Mouse (Mus musculus): ENCODE data around the gene Idua. TPM values are rescaled to one million over a fixed set of nuclear protein-coding genes. Genes with fewer than 3 reads are reported as not detected.
A peak's percentile ranks its signal among the peaks of the same experiment; 100 is the strongest.
"Not testable (repeated sequence)": the region's sequence is repeated elsewhere in the genome, so short reads cannot be mapped to it uniquely, and the experiment has no call there.

The Idua gene
- 16.5 and 17.8 TPM in 2 replicates for polyA plus RNA-seq (2016; fragmentation: Nextera tagmentation; extraction: Ambion mirVana)

GRCm38 (mm10) chr5:108659698-108660631 lies at the start of gene Idua:
TSS of gene Idua (plus strand) at chr5:108660331.
- no peaks in the 10 kb centered on the region for H3K9me3 ChIP-seq (replicated peaks)
- peak; percentile 51 for ATAC-seq (ENCODE audit: insufficient number of reproducible peaks, low FRiP score)
- peak within 1 kb of the TSS; percentile 90 for H3K9ac ChIP-seq
- WGBS: 13% methylated on average over 24 of the region's 24 CpGs
- H3K4me3 ChIP-seq: peak within 1 kb of the TSS; percentile 87
- H3K27ac ChIP-seq (ENCODE audit: poor library complexity, severe bottlenecking): no peak within 1 kb of the TSS
- peaks cover 29% of the 10 kb centered on the region for H3K36me3 ChIP-seq
- H3K4me1 ChIP-seq (replicated peaks): peaks cover 11% of the 10 kb centered on the region
- peak within 1 kb of the TSS; percentile 94 for H3K4me2 ChIP-seq
- peaks cover 12% of the 10 kb centered on the region for H3K27me3 ChIP-seq (replicated peaks)

DNA sequence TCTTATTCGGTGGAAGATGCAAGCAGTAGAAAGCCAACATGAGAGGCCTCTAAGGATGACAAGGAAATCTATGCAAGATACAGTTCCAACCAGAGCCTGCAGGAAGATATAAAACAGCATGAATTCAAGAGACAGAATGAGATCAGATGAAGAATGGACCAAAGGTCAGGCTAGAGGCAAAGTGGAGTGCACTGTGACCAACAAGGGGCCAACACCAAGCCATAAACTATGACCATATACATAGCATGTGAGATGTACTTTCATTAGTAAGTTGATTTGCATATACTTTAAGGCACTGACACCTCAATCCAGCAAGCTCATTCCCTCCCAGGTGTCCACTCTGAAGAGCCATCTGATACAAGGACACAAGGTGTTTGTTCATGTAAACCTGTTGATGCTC lies 49.7 kb upstream of the Idua start:
- WGBS: 97% methylated on average over 1 of the region's 1 CpGs
- Histone ChIP-seq H3K9ac (no peak overlapping the region), H3K9me3 (replicated peaks) (no peaks in the 10 kb centered on the region), H3K4me1 (replicated peaks) (no peaks in the 10 kb centered on the region), H3K4me2 (no peak overlapping the region), H3K36me3 (peaks cover 91% of the 10 kb centered on the region), H3K27ac (ENCODE audit: poor library complexity, severe bottlenecking) (no peak overlapping the region), H3K27me3 (replicated peaks) (no peaks in the 10 kb centered on the region), H3K4me3 (no peak overlapping the region)
- ATAC-seq (ENCODE audit: insufficient number of reproducible peaks, low FRiP score): no peak

GRCm38 (mm10) chr5:108621870-108622269 lies 38.3 kb upstream of the Idua start:
- Histone ChIP-seq H3K4me2 (no peak overlapping the region), H3K36me3 (peaks cover 53% of the 10 kb centered on the region), H3K9me3 (replicated peaks) (no peaks in the 10 kb centered on the region), H3K4me3 (no peak overlapping the region), H3K4me1 (replicated peaks) (peaks cover 6% of the 10 kb centered on the region; the same call in 1 of the 2 replicates), H3K9ac (no peak overlapping the region), H3K27ac (ENCODE audit: poor library complexity, severe bottlenecking) (no peak overlapping the region), H3K27me3 (replicated peaks) (no peaks in the 10 kb centered on the region)
- ATAC-seq (ENCODE audit: insufficient number of reproducible peaks, low FRiP score): no peak
- WGBS: 33% methylated on average over 2 of the region's 2 CpGs

DNA sequence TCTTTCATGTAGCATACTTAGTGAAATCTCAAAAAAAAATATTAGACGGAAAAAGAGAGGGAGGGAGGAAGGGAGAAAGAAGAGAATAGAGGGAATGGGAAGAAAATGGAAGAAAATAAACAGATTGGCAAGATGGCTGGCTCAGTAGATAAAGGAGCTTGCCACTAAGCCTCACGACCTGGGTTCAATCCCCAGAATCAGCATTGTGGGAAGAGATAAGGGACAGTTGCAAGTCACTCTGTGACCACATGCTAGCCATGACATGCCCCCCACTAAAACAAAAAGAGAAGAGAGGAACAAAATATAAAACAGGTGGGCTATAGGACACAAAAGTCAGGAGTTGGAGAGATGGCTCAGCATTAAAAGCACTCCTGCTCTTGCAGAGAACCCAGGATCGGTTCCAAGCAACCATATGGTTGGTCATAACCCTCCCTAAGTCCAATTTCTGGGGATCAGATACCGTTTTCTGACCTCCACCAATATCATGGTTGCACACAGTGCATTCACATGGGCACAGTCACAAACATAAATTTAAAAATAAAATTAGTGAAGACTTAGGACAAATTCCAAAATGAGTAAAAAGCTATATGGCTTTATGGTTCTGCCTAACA lies 34.0 kb upstream of the Idua start:
- Histone ChIP-seq H3K9me3 (replicated peaks) (no peaks in the 10 kb centered on the region), H3K9ac (no peak overlapping the region), H3K4me2 (no peak overlapping the region), H3K27ac (ENCODE audit: poor library complexity, severe bottlenecking) (no peak overlapping the region), H3K4me1 (replicated peaks) (peaks cover 30% of the 10 kb centered on the region), H3K4me3 (no peak overlapping the region), H3K36me3 (peaks cover 27% of the 10 kb centered on the region), H3K27me3 (replicated peaks) (no peaks in the 10 kb centered on the region)
- no peak for ATAC-seq (ENCODE audit: insufficient number of reproducible peaks, low FRiP score)
- WGBS: 67% methylated on average over 4 of the region's 4 CpGs

DNA sequence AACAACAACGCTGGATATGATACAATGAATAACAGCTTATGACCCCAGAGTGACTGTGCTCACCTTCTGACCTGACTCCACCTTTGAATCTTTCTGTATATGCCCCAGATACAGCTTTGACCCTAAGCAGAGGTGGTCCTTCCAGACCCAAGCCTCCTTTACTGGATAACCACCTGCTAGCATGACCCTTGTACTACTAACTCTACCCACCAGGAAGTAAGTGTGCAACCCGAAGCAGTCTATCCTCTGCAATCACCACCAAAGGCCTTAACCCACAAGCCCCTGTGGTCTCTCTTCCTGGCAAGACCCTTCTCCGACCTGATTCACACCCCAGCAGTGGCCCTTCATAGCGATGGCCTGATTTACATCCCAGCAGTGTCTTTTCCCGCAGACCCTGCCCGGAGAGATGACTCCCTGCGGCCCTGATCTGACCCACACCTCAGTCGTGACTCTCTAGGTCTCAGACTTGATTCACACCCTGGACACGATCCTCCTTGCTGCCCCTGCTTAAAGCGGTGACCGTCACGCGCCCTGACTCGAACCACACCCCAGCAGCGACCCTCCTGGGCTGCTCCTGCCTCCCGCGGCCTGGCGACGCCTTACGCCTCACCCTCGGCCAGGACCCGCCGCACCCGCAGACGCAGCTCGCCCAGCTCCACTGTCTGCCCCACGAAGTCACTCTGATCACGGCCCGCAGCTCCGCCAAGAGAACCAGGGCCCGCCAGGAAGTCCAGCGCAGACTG lies 31.1 kb upstream of the Idua start:
- H3K36me3 ChIP-seq: peaks cover 7% of the 10 kb centered on the region
- peaks cover 24% of the 10 kb centered on the region for H3K4me1 ChIP-seq (replicated peaks)
- no peaks in the 10 kb centered on the region for H3K27me3 ChIP-seq (replicated peaks)
- WGBS: 1% methylated on average over 32 of the region's 32 CpGs
- peak overlapping the region; percentile 83 for H3K4me2 ChIP-seq
- H3K9me3 ChIP-seq (replicated peaks): no peaks in the 10 kb centered on the region
- peak overlapping the region; percentile 88 for H3K4me3 ChIP-seq
- peak overlapping the region; percentile 81 for H3K27ac ChIP-seq (ENCODE audit: poor library complexity, severe bottlenecking)
- peak overlapping the region; percentile 93 for H3K9ac ChIP-seq
- ATAC-seq (ENCODE audit: insufficient number of reproducible peaks, low FRiP score): peak; percentile 87

GRCm38 (mm10) chr5:108629634-108630483 lies 30.3 kb upstream of the Idua start, which contains the start of the genes Gak and Tmem175:
TSS of gene Gak (minus strand) at chr5:108629755.
TSS of gene Tmem175 (plus strand) at chr5:108629770.
- no peaks in the 10 kb centered on the region for H3K36me3 ChIP-seq
- under 1% methylated on average over 58 of the region's 58 CpGs for WGBS
- peak; percentile 96 for ATAC-seq (ENCODE audit: insufficient number of reproducible peaks, low FRiP score)
- H3K27ac ChIP-seq (ENCODE audit: poor library complexity, severe bottlenecking): peak within 1 kb of the TSS; percentile 81
- H3K9me3 ChIP-seq (replicated peaks): no peaks in the 10 kb centered on the region
- H3K9ac ChIP-seq: peak within 1 kb of the TSS; percentile 93
- H3K27me3 ChIP-seq (replicated peaks): no peaks in the 10 kb centered on the region
- H3K4me2 ChIP-seq: peak within 1 kb of the TSS; percentile 83
- peaks cover 24% of the 10 kb centered on the region for H3K4me1 ChIP-seq (replicated peaks)
- H3K4me3 ChIP-seq: peak within 1 kb of the TSS; percentile 88

GRCm38 (mm10) chr5:108633676-108634075 lies 26.5 kb upstream of the Idua start:
- H3K36me3 ChIP-seq: peaks cover 9% of the 10 kb centered on the region
- H3K9ac ChIP-seq: no peak overlapping the region
- no peaks in the 10 kb centered on the region for H3K27me3 ChIP-seq (replicated peaks)
- H3K27ac ChIP-seq (ENCODE audit: poor library complexity, severe bottlenecking): no peak overlapping the region
- H3K9me3 ChIP-seq (replicated peaks): no peaks in the 10 kb centered on the region
- 86% methylated on average over 4 of the region's 4 CpGs for WGBS
- ATAC-seq (ENCODE audit: insufficient number of reproducible peaks, low FRiP score): no peak
- H3K4me1 ChIP-seq (replicated peaks): peaks cover 8% of the 10 kb centered on the region
- no peak overlapping the region for H3K4me3 ChIP-seq
- no peak overlapping the region for H3K4me2 ChIP-seq

DNA sequence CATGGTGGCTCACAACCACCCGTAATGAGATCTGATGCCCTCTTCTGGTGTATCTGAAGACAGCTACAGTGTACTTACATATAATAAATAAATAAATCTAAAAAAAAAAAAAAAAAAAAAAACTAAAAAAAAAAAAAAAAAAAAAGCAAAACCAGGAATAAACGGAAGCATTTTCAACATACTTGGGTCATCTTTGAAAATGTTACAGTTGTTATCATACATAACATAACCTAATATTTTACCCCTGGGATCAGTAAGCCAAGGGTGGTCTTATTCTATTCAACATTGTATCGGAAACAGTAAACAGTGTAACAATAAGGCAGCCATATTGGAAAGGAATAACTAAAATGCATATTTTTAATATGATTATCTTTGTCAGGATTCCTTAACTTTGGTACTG lies 26.0 kb upstream of the Idua start:
- H3K4me1 ChIP-seq (replicated peaks); H3K9me3 ChIP-seq (replicated peaks); H3K27ac ChIP-seq (ENCODE audit: poor library complexity, severe bottlenecking); ATAC-seq (ENCODE audit: insufficient number of reproducible peaks, low FRiP score); H3K27me3 ChIP-seq (replicated peaks); H3K36me3 ChIP-seq; H3K4me3 ChIP-seq; H3K4me2 ChIP-seq; H3K9ac ChIP-seq: not testable (repeated sequence)
- WGBS: 75% methylated on average over 3 of the region's 3 CpGs

DNA sequence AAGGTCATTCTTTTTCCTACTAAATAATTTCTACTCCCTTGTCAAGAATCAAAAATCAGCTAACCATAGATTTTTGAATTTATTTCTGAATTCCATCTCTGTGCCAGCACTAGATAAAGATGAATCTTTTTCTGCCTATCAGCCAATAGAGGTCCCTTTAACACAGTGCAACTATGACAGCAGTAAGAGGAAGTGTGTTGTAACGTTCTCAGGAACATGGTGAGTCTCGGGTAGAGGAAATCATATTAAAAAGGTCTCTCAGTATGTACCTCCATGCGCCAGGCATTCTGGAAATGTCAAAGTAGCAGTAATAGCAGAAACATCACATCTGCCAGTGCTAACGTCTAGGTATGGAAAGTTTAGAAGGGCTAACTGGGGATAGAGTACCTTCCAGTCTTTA lies 24.0 kb upstream of the Idua start:
- Histone ChIP-seq H3K4me2 (no peak overlapping the region), H3K9ac (no peak overlapping the region), H3K27ac (ENCODE audit: poor library complexity, severe bottlenecking) (no peak overlapping the region), H3K36me3 (peaks cover 21% of the 10 kb centered on the region), H3K4me3 (no peak overlapping the region), H3K27me3 (replicated peaks) (no peaks in the 10 kb centered on the region), H3K9me3 (replicated peaks) (no peaks in the 10 kb centered on the region), H3K4me1 (replicated peaks) (no peaks in the 10 kb centered on the region)
- no peak for ATAC-seq (ENCODE audit: insufficient number of reproducible peaks, low FRiP score)
- 71% methylated on average over 4 of the region's 4 CpGs for WGBS

GRCm38 (mm10) chr5:108643674-108644073 lies 16.5 kb upstream of the Idua start:
- Histone ChIP-seq H3K4me2 (no peak overlapping the region), H3K36me3 (peaks cover 68% of the 10 kb centered on the region), H3K9me3 (replicated peaks) (no peaks in the 10 kb centered on the region), H3K4me3 (no peak overlapping the region), H3K4me1 (replicated peaks) (peaks cover 7% of the 10 kb centered on the region), H3K9ac (no peak overlapping the region), H3K27me3 (replicated peaks) (no peaks in the 10 kb centered on the region), H3K27ac (ENCODE audit: poor library complexity, severe bottlenecking) (no peak overlapping the region)
- no peak for ATAC-seq (ENCODE audit: insufficient number of reproducible peaks, low FRiP score)
- WGBS: 60% methylated on average over 2 of the region's 2 CpGs

Data from heart, embryonic 12.5 days (tissue).